8 mouse cellular contexts compared by ENCODE assay signal in genomic region chr6:145862739-145863064, GRCm38 (mm10). TPM values are rescaled to one million over a fixed set of nuclear protein-coding genes. Genes with fewer than 3 reads are reported as not detected.
DNase-seq lines count a peak whose midpoint lies in the region; ATAC-seq and TF ChIP-seq lines count a peak whose summit lies in the region.

No protein-coding gene starts in this region.

- peaks cover 8% of the 10 kb centered on the region for H3K4me1 ChIP-seq in erythroblast, embryonic 14.5 days (ENCODE audit: control insufficient read depth)
- peaks cover 18% of the 10 kb centered on the region for H3K4me1 ChIP-seq in spleen, adult 2 months (ENCODE audit: control insufficient read depth, insufficient read depth, insufficient read length)
- peaks cover 19% of the 10 kb centered on the region for H3K4me1 ChIP-seq in limb, embryonic 14.5 days (ENCODE audit: control insufficient read depth, insufficient read depth, low read length)
- peaks cover 4% of the 10 kb centered on the region for H3K4me1 ChIP-seq in stomach, embryonic 16.5 days (ENCODE audit: control insufficient read depth, insufficient read depth, low read length)

- peak overlapping the region; percentile 14 for H3K4me3 ChIP-seq in erythroblast, embryonic 14.5 days (replicated peaks)
- H3K4me3 ChIP-seq in spleen, adult 2 months (ENCODE audit: extremely low read depth, insufficient read depth, insufficient read length), result peak overlapping the region; percentile 71; the same call in 1 of the 2 replicates
- peak overlapping the region; percentile 64 for H3K4me3 ChIP-seq in limb, embryonic 14.5 days (replicated peaks; ENCODE audit: low read length)
- peak overlapping the region; percentile 59 for H3K4me3 ChIP-seq in stomach, embryonic 16.5 days (replicated peaks; ENCODE audit: low read length)

- ATAC-seq in erythroblast, adult 5-6 weeks (replicated peaks; ENCODE audit: low FRiP score, poor library complexity, severe bottlenecking), result no peak
- ATAC-seq in limb, embryonic 14.5 days (ENCODE audit: low FRiP score, low read depth), result no peak
- no peak for ATAC-seq in stomach, embryonic 16.5 days (ENCODE audit: insufficient read depth, low FRiP score)

- no peak for TF ChIP-seq POLR2A in spleen, adult 2 months (IDR thresholded peaks at IDR 0.05; ENCODE audit: low read depth, low read length)
- no peak for TF ChIP-seq POLR2A in limb, embryonic 14.5 days (IDR thresholded peaks at IDR 0.05; ENCODE audit: borderline replicate concordance, extremely low read depth, insufficient read depth, insufficient read length)

- no peaks in the 10 kb centered on the region for H3K9me3 ChIP-seq in erythroblast, embryonic 14.5 days (ENCODE audit: control insufficient read depth, low read length)
- no peaks in the 10 kb centered on the region for H3K9me3 ChIP-seq in limb, embryonic 14.5 days (ENCODE audit: control insufficient read depth, low read length)
- no peaks in the 10 kb centered on the region for H3K9me3 ChIP-seq in stomach, embryonic 16.5 days (replicated peaks; ENCODE audit: control insufficient read depth, low read length)

- peak overlapping the region; percentile 100 for H3K4me2 ChIP-seq in limb, embryonic 14.5 days (replicated peaks; ENCODE audit: low read depth, low read length, severe bottlenecking)
- peak overlapping the region; percentile 94 for H3K4me2 ChIP-seq in stomach, embryonic 16.5 days (ENCODE audit: low read depth, low read length)

- DNase-seq in spleen, adult 2 months (ENCODE audit: low read depth in 1 of 2, low spot score in 2 of 2), result no peak
- DNase-seq in spleen, adult 12 weeks (ENCODE audit: low spot score), result no peak
- DNase-seq in limb, embryonic 14.5 days (ENCODE audit: low spot score), result no peak
- no peak for DNase-seq in right cerebral cortex, postnatal 4 days
- no peak for DNase-seq in adipocyte (ENCODE audit: low spot score)

- peak overlapping the region; percentile 65; the same call in 1 of the 2 replicates for H3K27ac ChIP-seq in spleen, adult 2 months (ENCODE audit: insufficient read depth, low read length)
- H3K27ac ChIP-seq in limb, embryonic 14.5 days (replicated peaks; ENCODE audit: low read depth, low read length), result no peak overlapping the region
- H3K27ac ChIP-seq in stomach, embryonic 16.5 days (ENCODE audit: low read length), result no peak overlapping the region

- H3K27me3 ChIP-seq in erythroblast, embryonic 14.5 days (ENCODE audit: control insufficient read depth), result peaks cover 61% of the 10 kb centered on the region
- H3K27me3 ChIP-seq in spleen, adult 2 months (ENCODE audit: control insufficient read depth, insufficient read depth, low read length), result peaks cover 5% of the 10 kb centered on the region
- H3K27me3 ChIP-seq in limb, embryonic 14.5 days (ENCODE audit: control insufficient read depth, insufficient read depth, low read length), result peaks cover 51% of the 10 kb centered on the region
- H3K27me3 ChIP-seq in stomach, embryonic 16.5 days (ENCODE audit: control insufficient read depth, insufficient read depth, low read length), result peaks cover 44% of the 10 kb centered on the region

- TF ChIP-seq CTCF in spleen, adult 2 months (IDR thresholded peaks at IDR 0.05; ENCODE audit: extremely low read depth, insufficient read depth, insufficient read length, insufficient replicate concordance), result no peak

- WGBS in spleen, adult 2 months, result 6% methylated on average over 35 of the region's 35 CpGs
- WGBS in limb, embryonic 14.5 days, result under 1% methylated on average over 33 of the region's 35 CpGs
- WGBS in stomach, embryonic 16.5 days, result 2% methylated on average over 35 of the region's 35 CpGs

- no peaks in the 10 kb centered on the region for H3K36me3 ChIP-seq in erythroblast, embryonic 14.5 days (ENCODE audit: control insufficient read depth)
- no peaks in the 10 kb centered on the region for H3K36me3 ChIP-seq in spleen, adult 2 months (ENCODE audit: control insufficient read depth, insufficient read depth, low read length)
- no peaks in the 10 kb centered on the region for H3K36me3 ChIP-seq in limb, embryonic 14.5 days (ENCODE audit: control insufficient read depth, insufficient read depth, low read length)
- no peaks in the 10 kb centered on the region for H3K36me3 ChIP-seq in stomach, embryonic 16.5 days (ENCODE audit: control insufficient read depth, insufficient read depth, low read length)

- H3K9ac ChIP-seq in limb, embryonic 14.5 days (ENCODE audit: low read depth, low read length, severe bottlenecking), result peak overlapping the region; percentile 59
- H3K9ac ChIP-seq in stomach, embryonic 16.5 days (ENCODE audit: low read length), result peak overlapping the region; percentile 71

RNA-seq across cellular contexts. Expression of gene Bhlhe41, which starts 2.7 kb away (rescaled TPM):
- 0.01 TPM in 2 replicates for polyA plus RNA-seq in erythroblast, embryonic 14.5 days (2012)
- total RNA-seq in erythroblast, adult 5-6 weeks (2015; ENCODE audit: low replicate concordance), result not detected in 2 replicates
- 7.2 TPM in 1 of 2 replicates, not detected in the other for total RNA-seq in erythroblast, adult 5-6 weeks (2017; ENCODE audit: low replicate concordance)
- 5.8 and 8.1 TPM in 2 replicates for polyA plus RNA-seq in spleen, adult 2 months (2012; rRNA removed)
- polyA plus RNA-seq in limb, embryonic 14.5 days (2012; rRNA removed), result 2.0 and 2.5 TPM in 2 replicates
- polyA plus RNA-seq in limb, embryonic 14.5 days (2014; fragmentation: Nextera tagmentation; extraction: Ambion mirVana), result 2.8 and 3.3 TPM in 2 replicates
- polyA plus RNA-seq in stomach, embryonic 16.5 days (2015; fragmentation: Nextera tagmentation; extraction: Ambion mirVana), result 1.7 and 2.0 TPM in 2 replicates

Comparison
In these comparisons a context has a peak if more than half of its experiments do, and no peak if none do; other contexts are left out.
1. H3K4me3 ChIP-seq: peak in every context shown above with its lines; median percentile 71 in spleen, adult 2 months; 64 in limb, embryonic 14.5 days; 59 in stomach, embryonic 16.5 days; 14 in erythroblast, embryonic 14.5 days.